Mouse (Mus musculus): Measurements from ENCODE around the gene Rab36. TPM values are rescaled to one million over a fixed set of nuclear protein-coding genes. Genes with fewer than 3 reads are reported as not detected.

Rab36 gene
- polyA plus RNA-seq, 1 experiment = not detected

DNA sequence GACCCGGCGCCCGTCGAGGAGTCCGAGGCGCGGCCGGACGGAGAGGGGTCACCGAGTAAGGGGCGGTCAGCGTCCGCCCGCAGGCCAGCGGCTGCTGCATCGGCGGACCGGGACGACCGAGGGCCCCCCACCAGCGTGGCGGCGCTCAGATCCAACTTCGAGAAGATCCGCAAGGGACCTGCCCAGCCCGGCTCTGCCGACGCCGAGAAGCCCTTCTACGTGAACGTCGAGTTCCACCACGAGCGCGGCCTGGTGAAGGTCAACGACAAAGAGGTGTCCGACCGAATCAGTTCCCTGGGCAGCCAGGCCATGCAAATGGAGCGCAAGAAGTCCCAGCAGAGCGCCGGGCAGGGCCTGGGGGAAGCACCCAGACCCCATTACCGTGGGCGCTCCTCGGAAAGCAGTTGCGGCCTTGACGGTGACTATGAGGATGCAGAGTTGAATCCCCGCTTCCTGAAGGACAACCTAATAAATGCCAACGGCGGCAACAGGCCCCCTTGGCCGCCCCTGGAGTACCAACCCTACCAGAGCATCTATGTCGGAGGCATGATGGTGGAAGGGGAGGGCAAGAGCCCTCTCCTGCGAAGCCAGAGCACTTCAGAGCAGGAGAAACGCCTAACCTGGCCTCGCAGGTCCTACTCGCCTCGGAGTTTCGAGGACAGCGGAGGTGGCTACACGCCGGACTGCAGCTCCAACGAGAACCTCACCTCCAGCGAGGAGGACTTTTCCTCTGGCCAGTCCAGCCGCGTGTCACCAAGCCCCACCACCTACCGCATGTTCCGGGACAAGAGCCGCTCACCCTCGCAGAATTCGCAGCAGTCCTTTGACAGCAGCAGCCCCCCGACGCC lies 24.7 kb downstream of the Rab36 start:
- TF ChIP-seq POLR2A (IDR thresholded peaks at IDR 0.05; ENCODE audit: insufficient read depth, low read depth, low read length) = no peak
- peak; percentile 13; the same call in 1 of the 2 replicates for TF ChIP-seq CTCF (IDR thresholded peaks at IDR 0.05; ENCODE audit: insufficient read depth, low read depth, low read length)
- 8% methylated on average over 71 of the region's 71 CpGs for WGBS
- peaks cover 40% of the 10 kb centered on the region for H3K4me1 ChIP-seq (ENCODE audit: control insufficient read depth, insufficient read depth, low read length)
- H3K27ac ChIP-seq (ENCODE audit: insufficient read depth, low read depth, low read length) = no peak overlapping the region
- peak overlapping the region; percentile 75 for H3K4me3 ChIP-seq (ENCODE audit: insufficient read depth, low read depth, low read length)

DNA sequence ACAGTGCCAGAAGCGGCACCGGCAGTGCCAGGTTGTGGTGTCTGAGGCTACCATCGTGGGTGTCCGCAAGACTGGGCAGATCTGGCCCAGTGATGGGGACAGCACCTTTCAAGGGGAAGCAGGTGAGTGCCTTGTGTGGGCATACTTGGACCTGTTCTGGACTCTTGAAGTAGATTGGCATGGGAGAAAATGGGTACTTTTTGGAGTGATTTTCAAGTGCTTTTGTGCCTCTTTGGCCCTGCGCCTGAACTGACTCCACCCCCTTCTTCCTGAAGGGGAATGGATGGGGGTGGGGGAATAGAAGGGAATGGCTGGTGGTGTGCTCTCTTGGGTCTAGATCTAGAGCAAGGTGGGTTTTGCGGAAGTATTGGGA lies 25.3 kb downstream of the Rab36 start:
- H3K27ac ChIP-seq (ENCODE audit: insufficient read depth, low read depth, low read length) = no peak overlapping the region
- TF ChIP-seq POLR2A (IDR thresholded peaks at IDR 0.05; ENCODE audit: insufficient read depth, low read depth, low read length) = no peak
- no peak for TF ChIP-seq CTCF (IDR thresholded peaks at IDR 0.05; ENCODE audit: insufficient read depth, low read depth, low read length)
- WGBS = 11% methylated on average over 6 of the region's 6 CpGs
- peaks cover 40% of the 10 kb centered on the region for H3K4me1 ChIP-seq (ENCODE audit: control insufficient read depth, insufficient read depth, low read length)
- H3K4me3 ChIP-seq (ENCODE audit: insufficient read depth, low read depth, low read length) = peak overlapping the region; percentile 75

DNA sequence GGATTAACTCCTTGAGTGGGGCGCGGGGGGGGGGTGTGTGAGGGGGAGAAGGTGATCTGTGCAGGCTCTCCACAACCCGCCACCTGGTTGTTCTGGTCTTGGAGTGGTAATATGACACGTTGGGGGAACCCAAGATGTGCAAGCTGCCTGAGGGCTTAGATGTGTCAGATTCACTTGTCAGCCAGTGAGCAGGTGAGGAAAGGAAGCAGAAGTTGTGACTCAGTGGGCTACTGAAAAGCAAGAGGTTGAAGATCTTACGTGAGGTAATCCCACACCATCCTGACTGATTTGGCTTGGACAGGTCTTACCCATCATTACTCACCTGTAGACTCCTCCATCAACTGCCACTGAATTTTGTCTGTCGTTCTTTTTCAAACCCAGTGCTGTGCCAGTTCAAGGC lies 25.8 kb downstream of the Rab36 start:
- H3K4me1 ChIP-seq (ENCODE audit: control insufficient read depth, insufficient read depth, low read length) = peaks cover 40% of the 10 kb centered on the region
- TF ChIP-seq CTCF (IDR thresholded peaks at IDR 0.05; ENCODE audit: insufficient read depth, low read depth, low read length) (no peak), POLR2A (IDR thresholded peaks at IDR 0.05; ENCODE audit: insufficient read depth, low read depth, low read length) (no peak)
- H3K27ac ChIP-seq (ENCODE audit: insufficient read depth, low read depth, low read length) = no peak overlapping the region
- H3K4me3 ChIP-seq (ENCODE audit: insufficient read depth, low read depth, low read length) = peak overlapping the region; percentile 75
- 45% methylated on average over 6 of the region's 6 CpGs for WGBS

DNA sequence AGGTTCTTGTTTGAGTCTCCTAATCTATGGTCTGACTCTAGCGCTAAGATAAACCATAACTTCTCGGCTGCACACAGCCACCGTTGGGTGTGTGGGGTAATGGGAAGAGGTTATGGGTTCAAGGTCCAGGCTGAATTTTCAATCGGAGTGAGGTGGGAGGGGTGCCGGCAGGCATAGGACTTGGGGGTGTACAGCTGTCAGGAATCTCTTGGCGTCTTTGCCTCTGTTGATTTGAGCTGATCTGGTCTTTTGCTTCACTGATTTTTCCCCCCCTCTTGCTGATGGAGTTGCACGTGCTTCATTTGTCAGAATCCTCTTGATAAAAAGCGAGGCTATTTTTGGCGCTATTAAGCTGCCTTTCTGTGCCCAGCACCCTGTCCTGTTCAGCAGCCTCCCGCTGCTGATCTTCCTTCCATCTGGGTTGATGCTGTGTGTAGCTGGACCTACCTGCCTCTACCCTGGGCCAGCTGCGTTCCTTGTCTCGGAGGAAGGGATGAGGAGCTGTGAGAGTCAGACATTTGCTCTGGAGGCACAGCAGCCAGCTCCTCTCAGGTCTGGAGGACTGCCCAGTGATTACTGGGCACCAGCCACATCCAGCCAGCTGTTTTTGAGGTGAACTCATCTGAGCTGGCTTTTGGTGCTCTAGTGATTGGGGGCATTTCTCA lies 26.6 kb downstream of the Rab36 start:
- peak overlapping the region; percentile 49 for H3K4me3 ChIP-seq (ENCODE audit: insufficient read depth, low read depth, low read length)
- peaks cover 43% of the 10 kb centered on the region for H3K4me1 ChIP-seq (ENCODE audit: control insufficient read depth, insufficient read depth, low read length)
- H3K27ac ChIP-seq (ENCODE audit: insufficient read depth, low read depth, low read length) = no peak overlapping the region
- WGBS = 21% methylated on average over 12 of the region's 12 CpGs
- TF ChIP-seq CTCF (IDR thresholded peaks at IDR 0.05; ENCODE audit: insufficient read depth, low read depth, low read length) (no peak), POLR2A (IDR thresholded peaks at IDR 0.05; ENCODE audit: insufficient read depth, low read depth, low read length) (no peak)

DNA sequence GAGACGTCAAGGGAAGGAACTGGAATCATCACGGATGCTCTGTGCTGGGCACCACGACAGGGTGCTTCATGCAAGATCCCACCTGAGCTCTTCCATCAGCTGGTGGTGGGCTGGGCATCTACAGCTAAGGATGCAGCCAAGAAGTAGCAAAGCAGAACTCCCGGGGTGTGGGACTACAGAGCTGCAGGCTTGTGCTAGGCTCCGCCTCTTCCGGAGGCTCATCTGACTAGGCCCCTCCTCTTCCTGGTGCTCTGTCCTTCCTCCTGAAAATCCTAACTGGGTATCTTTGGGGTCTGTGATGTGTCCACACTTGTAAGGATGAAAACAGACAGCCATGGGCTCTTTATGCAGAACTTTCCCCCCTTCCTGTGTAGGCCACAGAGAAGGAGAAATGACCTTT lies 28.8 kb downstream of the Rab36 start:
- Histone ChIP-seq H3K27ac (ENCODE audit: insufficient read depth, low read depth, low read length) (no peak overlapping the region), H3K4me1 (ENCODE audit: control insufficient read depth, insufficient read depth, low read length) (peaks cover 42% of the 10 kb centered on the region)
- 69% methylated on average over 6 of the region's 6 CpGs for WGBS

DNA sequence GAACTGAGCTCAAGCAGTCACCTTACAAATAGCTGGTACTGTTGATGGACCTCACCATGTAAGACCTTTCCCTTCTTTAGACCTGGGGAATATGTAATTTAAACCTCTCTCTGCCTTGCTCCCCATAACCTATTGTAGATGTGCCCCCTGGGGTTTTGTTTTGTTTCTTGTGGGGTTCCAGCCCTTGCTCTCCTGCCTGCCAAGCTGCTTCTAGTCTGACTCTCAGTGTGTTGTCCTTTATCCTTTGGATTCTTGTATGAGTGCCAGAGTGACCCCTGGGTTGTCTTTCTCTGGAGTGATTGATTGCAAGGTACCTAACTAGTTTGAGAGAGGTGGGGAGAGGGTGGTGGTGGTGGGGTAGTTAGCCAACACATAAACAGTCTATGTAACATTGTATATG lies 30.6 kb downstream of the Rab36 start:
- H3K27ac ChIP-seq (ENCODE audit: insufficient read depth, low read depth, low read length) = no peak overlapping the region
- H3K4me1 ChIP-seq (ENCODE audit: control insufficient read depth, insufficient read depth, low read length) = peaks cover 30% of the 10 kb centered on the region

More for the DNA sequence above, 28.8 kb downstream of the Rab36 start:
- H3K4me3 ChIP-seq (ENCODE audit: insufficient read depth, low read depth, low read length) = no peak overlapping the region
- TF ChIP-seq CTCF (IDR thresholded peaks at IDR 0.05; ENCODE audit: insufficient read depth, low read depth, low read length) (no peak), POLR2A (IDR thresholded peaks at IDR 0.05; ENCODE audit: insufficient read depth, low read depth, low read length) (no peak)

DNA sequence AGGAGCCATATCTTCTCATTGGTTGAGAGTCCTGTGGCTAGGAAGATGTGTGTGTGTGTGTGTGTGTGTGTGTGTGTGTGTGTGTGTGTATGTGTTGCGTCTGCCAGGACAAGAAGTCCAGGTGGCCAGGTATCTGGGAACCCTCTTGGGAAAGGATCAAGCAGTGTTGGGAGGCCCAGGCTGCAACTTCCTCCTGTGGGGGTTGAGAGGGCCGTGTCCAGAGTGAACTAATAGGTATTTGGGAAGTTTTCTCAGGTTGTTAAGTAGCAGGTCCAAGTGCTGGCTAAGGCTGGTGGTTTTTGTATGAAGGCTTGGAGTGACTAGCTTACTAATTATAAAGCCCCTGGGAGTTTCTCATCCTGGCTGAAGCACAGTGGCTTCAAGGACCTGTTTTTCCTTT lies 31.2 kb downstream of the Rab36 start:
- TF ChIP-seq CTCF (IDR thresholded peaks at IDR 0.05; ENCODE audit: insufficient read depth, low read depth, low read length) (no peak), POLR2A (IDR thresholded peaks at IDR 0.05; ENCODE audit: insufficient read depth, low read depth, low read length) (no peak)
- H3K27ac ChIP-seq (ENCODE audit: insufficient read depth, low read depth, low read length) = no peak overlapping the region
- H3K4me3 ChIP-seq (ENCODE audit: insufficient read depth, low read depth, low read length) = no peak overlapping the region
- peaks cover 27% of the 10 kb centered on the region for H3K4me1 ChIP-seq (ENCODE audit: control insufficient read depth, insufficient read depth, low read length)
- WGBS = 48% methylated on average over 2 of the region's 2 CpGs

More for the DNA sequence above, 30.6 kb downstream of the Rab36 start:
- no peak overlapping the region for H3K4me3 ChIP-seq (ENCODE audit: insufficient read depth, low read depth, low read length)
- TF ChIP-seq CTCF (IDR thresholded peaks at IDR 0.05; ENCODE audit: insufficient read depth, low read depth, low read length) = no peak
- TF ChIP-seq POLR2A (IDR thresholded peaks at IDR 0.05; ENCODE audit: insufficient read depth, low read depth, low read length) = no peak

DNA sequence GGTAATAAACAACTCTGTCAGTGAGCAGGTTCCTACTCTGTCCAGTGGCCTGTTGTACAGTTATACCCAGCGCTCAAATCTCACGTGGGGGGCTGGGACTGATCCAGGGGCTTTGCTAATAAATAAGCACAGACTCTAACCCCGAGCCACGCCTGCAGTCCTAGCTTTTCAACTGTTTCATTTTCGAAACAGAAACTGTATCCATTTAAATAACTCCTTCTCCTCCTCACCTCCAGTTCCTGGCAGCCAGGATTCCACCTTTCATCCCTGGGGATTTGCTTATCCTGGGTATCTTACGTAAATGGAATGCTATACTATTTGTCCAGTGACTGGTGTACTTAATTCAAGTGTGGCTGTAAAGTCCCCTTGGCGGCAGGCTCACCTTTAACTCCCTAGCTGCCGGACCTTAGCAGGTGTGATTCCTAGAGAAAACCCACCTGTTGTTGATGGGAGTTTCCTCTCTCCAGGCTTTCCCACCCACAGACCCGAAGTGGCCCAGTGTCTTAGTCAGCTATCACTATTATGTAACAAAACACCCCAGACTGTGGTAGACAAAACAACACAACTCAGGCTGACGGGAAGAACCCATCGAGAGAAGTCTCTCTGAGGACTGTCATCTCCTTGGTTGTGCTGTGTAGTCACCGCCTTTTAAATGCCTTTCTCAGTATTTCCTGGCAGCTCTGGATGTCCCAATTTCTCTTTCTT lies 31.9 kb downstream of the Rab36 start:
- Histone ChIP-seq H3K27ac (ENCODE audit: insufficient read depth, low read depth, low read length) (no peak overlapping the region), H3K4me1 (ENCODE audit: control insufficient read depth, insufficient read depth, low read length) (peaks cover 23% of the 10 kb centered on the region), H3K4me3 (ENCODE audit: insufficient read depth, low read depth, low read length) (no peak overlapping the region)
- 45% methylated on average over 12 of the region's 12 CpGs for WGBS
- TF ChIP-seq CTCF (IDR thresholded peaks at IDR 0.05; ENCODE audit: insufficient read depth, low read depth, low read length) = no peak
- no peak for TF ChIP-seq POLR2A (IDR thresholded peaks at IDR 0.05; ENCODE audit: insufficient read depth, low read depth, low read length)
